Mouse (Mus musculus): Measurements from ENCODE around the gene Dusp23.

Gene Dusp23

GRCm38 (mm10) chr1:172632451-172633326 lies at the start of gene Dusp23:
Gene Dusp23, minus strand, starts transcription at chr1:172632962.
- DNase-seq = peak; percentile 98

GRCm38 (mm10) chr1:172680742-172681141 lies 48.0 kb upstream of the Dusp23 start:
- no peak for DNase-seq

- no peak for DNase-seq
Observed at GRCm38 (mm10) chr1:172670716-172671115, 38.0 kb upstream of the Dusp23 start.

GRCm38 (mm10) chr1:172667597-172667996 lies 34.8 kb upstream of the Dusp23 start:
- DNase-seq = no peak

GRCm38 (mm10) chr1:172665457-172665856 lies 32.7 kb upstream of the Dusp23 start:
- no peak for DNase-seq

- no peak for DNase-seq
Observed at GRCm38 (mm10) chr1:172659688-172660087, 26.9 kb upstream of the Dusp23 start.

GRCm38 (mm10) chr1:172657266-172657665 lies 24.5 kb upstream of the Dusp23 start:
- DNase-seq = no peak

GRCm38 (mm10) chr1:172653900-172654299 lies 21.1 kb upstream of the Dusp23 start:
- no peak for DNase-seq

- DNase-seq = no peak
Observed at GRCm38 (mm10) chr1:172652040-172652662, 19.4 kb upstream of the Dusp23 start.

- no peak for DNase-seq
Observed at GRCm38 (mm10) chr1:172651288-172651987, 18.7 kb upstream of the Dusp23 start.

- no peak for DNase-seq
Observed at GRCm38 (mm10) chr1:172650519-172651287, 17.9 kb upstream of the Dusp23 start.

GRCm38 (mm10) chr1:172649396-172649795 lies 16.6 kb upstream of the Dusp23 start:
- DNase-seq = no peak

- no peak for DNase-seq
Observed at GRCm38 (mm10) chr1:172647236-172647635, 14.5 kb upstream of the Dusp23 start.

GRCm38 (mm10) chr1:172638781-172639180 lies 6.0 kb upstream of the Dusp23 start:
- DNase-seq = no peak

GRCm38 (mm10) chr1:172637801-172638200 lies 5.0 kb upstream of the Dusp23 start:
- DNase-seq = no peak

- no peak for DNase-seq
Observed at GRCm38 (mm10) chr1:172636266-172636665, 3.5 kb upstream of the Dusp23 start.

- DNase-seq = no peak
Observed at GRCm38 (mm10) chr1:172635258-172635657, 2.5 kb upstream of the Dusp23 start.

GRCm38 (mm10) chr1:172634136-172634535 lies 1.4 kb upstream of the Dusp23 start:
- no peak for DNase-seq

- DNase-seq = peak; percentile 39
Observed at GRCm38 (mm10) chr1:172631721-172632120, 1.0 kb downstream of the Dusp23 start.

GRCm38 (mm10) chr1:172629831-172630230 lies 2.9 kb downstream of the Dusp23 start:
- no peak for DNase-seq

- no peak for DNase-seq
Observed at GRCm38 (mm10) chr1:172626306-172626705, 6.5 kb downstream of the Dusp23 start.

- DNase-seq = no peak
Observed at GRCm38 (mm10) chr1:172624081-172624480, 8.7 kb downstream of the Dusp23 start.

- no peak for DNase-seq
Observed at GRCm38 (mm10) chr1:172623599-172623998, 9.2 kb downstream of the Dusp23 start.

All from cerebellum, adult 9-11 months (tissue).